Mouse (Mus musculus) left cerebral cortex, adult 11 months (tissue): ENCODE data around the gene Sema4c.

Experiments
- DNase-seq: peaks from one replicate; pipeline ENCODE4 v3.0.0; 2022; ENCODE audit warnings: low spot score

The Sema4c gene

GRCm38 (mm10) chr1:36579974-36580383, 21.8 kb upstream of the Sema4c start:
- DNase-seq = no peak

GRCm38 (mm10) chr1:36576991-36577675, 19.0 kb upstream of the Sema4c start:
- no peak for DNase-seq

- DNase-seq = no peak
Measured at GRCm38 (mm10) chr1:36575347-36575746, 17.2 kb upstream of the Sema4c start.

GRCm38 (mm10) chr1:36574196-36574955, 16.2 kb upstream of the Sema4c start:
- no peak for DNase-seq

- no peak for DNase-seq
Measured at GRCm38 (mm10) chr1:36573524-36573923, 15.4 kb upstream of the Sema4c start.

GRCm38 (mm10) chr1:36572709-36573108, 14.6 kb upstream of the Sema4c start:
- DNase-seq = no peak

- no peak for DNase-seq
Measured at GRCm38 (mm10) chr1:36572140-36572700, 14.1 kb upstream of the Sema4c start.

- no peak for DNase-seq
Measured at GRCm38 (mm10) chr1:36571627-36572026, 13.5 kb upstream of the Sema4c start.

GRCm38 (mm10) chr1:36570320-36570719, 12.2 kb upstream of the Sema4c start:
- no peak for DNase-seq

GRCm38 (mm10) chr1:36569694-36570276, 11.6 kb upstream of the Sema4c start:
- no peak for DNase-seq

- no peak for DNase-seq
Measured at GRCm38 (mm10) chr1:36568776-36569175, 10.6 kb upstream of the Sema4c start.

GRCm38 (mm10) chr1:36567818-36568603, 9.9 kb upstream of the Sema4c start:
- DNase-seq = no peak

GRCm38 (mm10) chr1:36566425-36566824, 8.3 kb upstream of the Sema4c start:
- DNase-seq = no peak

GRCm38 (mm10) chr1:36564101-36564500, 6.0 kb upstream of the Sema4c start:
- no peak for DNase-seq

GRCm38 (mm10) chr1:36563632-36564031, 5.5 kb upstream of the Sema4c start:
- DNase-seq = no peak

- DNase-seq = no peak
Measured at GRCm38 (mm10) chr1:36563197-36563596, 5.0 kb upstream of the Sema4c start.

- no peak for DNase-seq
Measured at GRCm38 (mm10) chr1:36562388-36562787, 4.2 kb upstream of the Sema4c start.

GRCm38 (mm10) chr1:36560903-36561302, 2.8 kb upstream of the Sema4c start:
- DNase-seq = no peak

- DNase-seq = no peak
Measured at GRCm38 (mm10) chr1:36559888-36560287, 1.7 kb upstream of the Sema4c start.

- DNase-seq = no peak
Measured at GRCm38 (mm10) chr1:36559256-36559655, 1.1 kb upstream of the Sema4c start.

GRCm38 (mm10) chr1:36557457-36558011, 615 bp downstream of the Sema4c start:
- DNase-seq = peak; percentile 45
